Mouse (Mus musculus): ENCODE results near the gene Gsap. TPM values are rescaled to one million over a fixed set of nuclear protein-coding genes. Genes with fewer than 3 reads are reported as not detected.

The Gsap gene
- polyA plus RNA-seq (2015; fragmentation: Nextera tagmentation; extraction: Ambion mirVana), result 8.1 and 9.8 TPM in 2 replicates

DNA sequence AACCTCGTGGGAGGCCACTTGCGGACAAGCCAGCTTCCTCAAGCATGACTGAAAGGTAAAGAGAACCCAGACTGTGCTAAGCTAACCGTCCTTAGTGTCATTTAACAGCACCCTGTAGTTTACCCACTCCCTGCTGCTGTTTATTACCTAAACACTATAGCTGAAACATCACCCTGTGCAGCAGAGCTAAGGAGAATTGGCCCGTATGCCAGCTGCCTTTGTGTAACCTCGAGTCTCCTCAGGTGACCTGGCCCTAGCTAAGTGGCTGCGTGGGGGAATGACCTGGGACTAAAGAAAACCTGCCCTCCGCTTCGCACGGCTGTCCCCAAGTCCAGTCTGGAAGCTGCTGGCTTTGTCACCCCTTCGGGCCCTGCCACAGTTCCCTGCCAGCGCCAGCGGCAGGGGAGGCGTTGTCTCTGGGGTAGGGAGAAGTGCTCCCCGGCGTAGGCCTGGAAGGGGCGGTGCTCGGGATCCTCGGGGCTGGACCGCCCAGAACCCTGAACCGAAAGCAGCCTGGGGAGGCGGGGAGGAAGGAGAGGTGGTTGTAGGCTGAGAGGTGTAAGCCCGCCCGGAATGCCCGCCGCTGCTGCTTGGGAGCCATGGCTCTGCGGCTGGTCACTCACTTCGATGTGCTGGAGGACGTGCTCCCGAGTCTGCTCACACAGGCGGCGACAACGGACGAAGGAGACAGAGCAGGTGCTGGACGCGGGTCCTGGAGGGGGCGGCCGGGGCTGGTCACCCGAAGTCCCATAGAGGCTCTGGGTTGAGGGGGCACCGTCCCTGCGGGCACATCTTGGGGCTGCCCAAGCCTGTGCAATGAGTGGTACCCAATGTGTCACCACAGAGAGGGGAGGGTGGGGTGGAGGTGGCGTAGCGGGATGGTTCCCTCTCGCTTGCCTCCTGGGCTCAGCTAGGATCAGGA is at the start of gene Gsap:
Gene Gsap (plus strand): TSS at position 492 of the 922 bp plus-strand sequence.

Other genes starting within 250 kb of the Gsap start
- 4.0 and 4.4 TPM in 2 replicates for gene Rsbn1l, start 229.9 kb upstream of the Gsap start, polyA plus RNA-seq (2015; fragmentation: Nextera tagmentation; extraction: Ambion mirVana)
- gene Ptpn12, start 130.3 kb upstream of the Gsap start, polyA plus RNA-seq (2015; fragmentation: Nextera tagmentation; extraction: Ambion mirVana), result 15.3 and 17.6 TPM in 2 replicates
- 3.6 and 4.6 TPM in 2 replicates for gene Fgl2, start 186.4 kb downstream of the Gsap start, polyA plus RNA-seq (2015; fragmentation: Nextera tagmentation; extraction: Ambion mirVana)
- gene Ccdc146, start 238.4 kb downstream of the Gsap start, polyA plus RNA-seq (2015; fragmentation: Nextera tagmentation; extraction: Ambion mirVana), result 1.0 and 1.2 TPM in 2 replicates
- gene Fam185a, start 238.7 kb downstream of the Gsap start, polyA plus RNA-seq (2015; fragmentation: Nextera tagmentation; extraction: Ambion mirVana), result 9.2 and 10.6 TPM in 2 replicates